Mouse (Mus musculus) MEL (cell line): Measurements from ENCODE around the gene Oas1f.

Experiments used
- CTCF ChIP-seq, 3 experiments: IDR thresholded peaks in 2 of 3; conservative IDR thresholded peaks in 1 of 3; 2 replicates each; pipeline ENCODE4 v1.5.1; 2011 to 2012; ENCODE audit warnings: low read length in 3 of 3, low read depth in 2 of 3, mild to moderate bottlenecking in 2 of 3, improper control_type of control experiment in 1 of 3, inconsistent platforms in 1 of 3, mixed read lengths in 1 of 3, moderate library complexity in 1 of 3; ENCODE audit not compliant: control insufficient read depth in 1 of 3, insufficient read depth in 1 of 3, poor library complexity in 1 of 3, severe bottlenecking in 1 of 3
- ETS1 ChIP-seq: IDR thresholded peaks from 2 replicates; pipeline ENCODE4 v1.6.1; 2012; ENCODE audit warnings: low read depth, mild to moderate bottlenecking, inconsistent platforms, low read length, improper control_type of control experiment, moderate library complexity
- GATA1 ChIP-seq: IDR thresholded peaks from 2 replicates; pipeline ENCODE4 v1.6.1; 2011; ENCODE audit warnings: low read depth, low read length, improper control_type of control experiment
- USF1 ChIP-seq: IDR thresholded peaks from 2 replicates; pipeline ENCODE4 v1.6.1; 2014; ENCODE audit warnings: low read depth, mild to moderate bottlenecking, inconsistent platforms, low read length, improper control_type of control experiment, moderate library complexity

DNA sequence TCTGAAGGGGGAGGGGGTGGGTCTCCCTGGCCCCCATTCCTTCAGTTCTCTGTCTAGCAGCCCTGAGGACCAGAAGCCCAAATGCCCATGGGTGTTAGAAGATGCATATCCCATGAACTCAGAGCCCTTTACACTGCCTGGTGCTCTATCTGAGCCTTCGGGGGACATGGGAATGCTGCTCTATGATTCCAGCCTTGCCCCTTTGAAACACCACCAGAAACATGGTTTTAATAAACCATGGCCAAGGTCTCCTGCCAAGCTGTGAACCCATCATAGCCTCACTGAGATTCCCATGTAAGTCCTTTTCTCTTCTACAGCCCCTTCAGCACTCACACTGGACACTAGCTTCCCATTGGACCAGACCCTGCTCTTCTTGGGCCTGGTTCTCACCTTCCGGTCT lies 42.9 kb downstream of the Oas1f start:
- no peak for TF ChIP-seq ETS1
- TF ChIP-seq CTCF (IDR thresholded peaks at IDR 0.05 in 2 of 3, conservative IDR thresholded peaks at IDR 0.05 in 1 of 3; ENCODE audit: control insufficient read depth in 1 of 3, insufficient read depth in 1 of 3, low read depth in 2 of 3, low read length in 3 of 3, poor library complexity in 1 of 3, severe bottlenecking in 1 of 3), result no peak
- no peak for TF ChIP-seq USF1
- TF ChIP-seq GATA1, result no peak
